In genomic region chr7:126822741-126823140, GRCm38 (mm10) we compare ENCODE assay signal across 8 mouse cellular contexts. TPM values are rescaled to one million over a fixed set of nuclear protein-coding genes. Genes with fewer than 3 reads are reported as not detected.
DNase-seq lines count a peak whose midpoint lies in the region; ATAC-seq lines count a peak whose summit lies in the region.

No protein-coding gene starts in this region.

- H3K4me3 ChIP-seq in embryonic facial prominence, embryonic 13.5 days: peak overlapping the region; percentile 36
- peak overlapping the region; percentile 75 for H3K4me3 ChIP-seq in hindbrain, embryonic 14.5 days (replicated peaks; ENCODE audit: low read length)
- H3K4me3 ChIP-seq in neural tube, embryonic 12.5 days: peak overlapping the region; percentile 59

- no peaks in the 10 kb centered on the region for H3K36me3 ChIP-seq in embryonic facial prominence, embryonic 13.5 days
- H3K36me3 ChIP-seq in hindbrain, embryonic 14.5 days (replicated peaks; ENCODE audit: control insufficient read depth, insufficient read depth): peaks cover 10% of the 10 kb centered on the region; the same call in 1 of the 2 replicates
- no peaks in the 10 kb centered on the region for H3K36me3 ChIP-seq in neural tube, embryonic 12.5 days

- peaks cover 5% of the 10 kb centered on the region; the same call in 1 of the 2 replicates for H3K4me1 ChIP-seq in embryonic facial prominence, embryonic 13.5 days
- H3K4me1 ChIP-seq in hindbrain, embryonic 14.5 days (replicated peaks; ENCODE audit: control insufficient read depth, insufficient read depth, low read length): peaks cover 29% of the 10 kb centered on the region
- peaks cover 36% of the 10 kb centered on the region for H3K4me1 ChIP-seq in neural tube, embryonic 12.5 days

- WGBS in embryonic facial prominence, embryonic 13.5 days: 10% methylated on average over 9 of the region's 9 CpGs
- WGBS in hindbrain, embryonic 14.5 days: 6% methylated on average over 9 of the region's 9 CpGs
- 13% methylated on average over 9 of the region's 9 CpGs for WGBS in neural tube, embryonic 12.5 days

- peaks cover 38% of the 10 kb centered on the region for H3K27me3 ChIP-seq in embryonic facial prominence, embryonic 13.5 days
- H3K27me3 ChIP-seq in hindbrain, embryonic 14.5 days (ENCODE audit: control insufficient read depth, insufficient read depth, low read length): no peaks in the 10 kb centered on the region
- H3K27me3 ChIP-seq in neural tube, embryonic 12.5 days (replicated peaks): peaks cover 9% of the 10 kb centered on the region; the same call in 1 of the 2 replicates

- no peaks in the 10 kb centered on the region for H3K9me3 ChIP-seq in embryonic facial prominence, embryonic 13.5 days
- no peaks in the 10 kb centered on the region for H3K9me3 ChIP-seq in hindbrain, embryonic 14.5 days (ENCODE audit: control insufficient read depth, low read length)
- no peaks in the 10 kb centered on the region for H3K9me3 ChIP-seq in neural tube, embryonic 12.5 days

- H3K27ac ChIP-seq in embryonic facial prominence, embryonic 13.5 days: no peak overlapping the region
- peak overlapping the region; percentile 94 for H3K27ac ChIP-seq in hindbrain, embryonic 14.5 days
- H3K27ac ChIP-seq in neural tube, embryonic 12.5 days: peak overlapping the region; percentile 37; the same call in 1 of the 2 replicates

- no peak for ATAC-seq in embryonic facial prominence, embryonic 13.5 days (ENCODE audit: insufficient number of reproducible peaks, insufficient read depth, low FRiP score, low TSS enrichment, low read depth)
- ATAC-seq in hindbrain, embryonic 14.5 days (ENCODE audit: low FRiP score): peak; percentile 12; the same call in 1 of the 2 replicates
- ATAC-seq in neural tube, embryonic 12.5 days (ENCODE audit: low FRiP score, low read depth): peak; percentile 27; the same call in 1 of the 2 replicates

- H3K4me2 ChIP-seq in embryonic facial prominence, embryonic 13.5 days: peak overlapping the region; percentile 59
- peak overlapping the region; percentile 52 for H3K4me2 ChIP-seq in hindbrain, embryonic 14.5 days (replicated peaks)
- H3K4me2 ChIP-seq in neural tube, embryonic 12.5 days (replicated peaks): peak overlapping the region; percentile 73

- peak; percentile 47 to 52 for DNase-seq in lung, adult 18-20 months
- no peak for DNase-seq in lung, postnatal 10 days
- peak; percentile 28 for DNase-seq in hindbrain, embryonic 14.5 days (ENCODE audit: low spot score)
- no peak for DNase-seq in frontal cortex, postnatal 25 days (ENCODE audit: low spot score in 2 of 2)
- no peak for DNase-seq in spleen, postnatal 14 days (ENCODE audit: low spot score in 2 of 2)
- no peak for DNase-seq in spleen, adult 18-20 months

- no peak overlapping the region for H3K9ac ChIP-seq in embryonic facial prominence, embryonic 13.5 days
- H3K9ac ChIP-seq in hindbrain, embryonic 14.5 days: peak overlapping the region; percentile 90
- H3K9ac ChIP-seq in neural tube, embryonic 12.5 days: peak overlapping the region; percentile 82

RNA-seq across cellular contexts. Expression of gene 4930451I11Rik, which starts 8.7 kb away (rescaled TPM):
- not detected in 2 replicates for polyA plus RNA-seq in embryonic facial prominence, embryonic 13.5 days (2015; fragmentation: Nextera tagmentation; extraction: Ambion mirVana)
- polyA plus RNA-seq in hindbrain, embryonic 14.5 days (2014; fragmentation: Nextera tagmentation; extraction: Ambion mirVana): 0.74 TPM in 1 of 2 replicates, not detected in the other
- polyA plus RNA-seq in neural tube, embryonic 12.5 days (2016; fragmentation: Nextera tagmentation; extraction: Ambion mirVana): not detected in 2 replicates

RNA-seq across cellular contexts. Expression of gene Doc2a, which starts 24.5 kb away (rescaled TPM):
- 1.6 and 1.9 TPM in 2 replicates for polyA plus RNA-seq in embryonic facial prominence, embryonic 13.5 days (2015; fragmentation: Nextera tagmentation; extraction: Ambion mirVana)
- polyA plus RNA-seq in hindbrain, embryonic 14.5 days (2014; fragmentation: Nextera tagmentation; extraction: Ambion mirVana): 16.5 and 25.7 TPM in 2 replicates
- 6.2 and 9.1 TPM in 2 replicates for polyA plus RNA-seq in neural tube, embryonic 12.5 days (2016; fragmentation: Nextera tagmentation; extraction: Ambion mirVana)

RNA-seq across cellular contexts. Expression of gene Fam57b, which starts 25.3 kb away (rescaled TPM):
- 0.45 and 0.70 TPM in 2 replicates for polyA plus RNA-seq in embryonic facial prominence, embryonic 13.5 days (2015; fragmentation: Nextera tagmentation; extraction: Ambion mirVana)
- 53.2 and 54.7 TPM in 2 replicates for polyA plus RNA-seq in hindbrain, embryonic 14.5 days (2014; fragmentation: Nextera tagmentation; extraction: Ambion mirVana)
- 21.4 and 25.8 TPM in 2 replicates for polyA plus RNA-seq in neural tube, embryonic 12.5 days (2016; fragmentation: Nextera tagmentation; extraction: Ambion mirVana)

RNA-seq across cellular contexts. Expression of gene Ppp4c, which starts 30.4 kb away (rescaled TPM):
- 300 and 311 TPM in 2 replicates for polyA plus RNA-seq in embryonic facial prominence, embryonic 13.5 days (2015; fragmentation: Nextera tagmentation; extraction: Ambion mirVana)
- 177 and 182 TPM in 2 replicates for polyA plus RNA-seq in hindbrain, embryonic 14.5 days (2014; fragmentation: Nextera tagmentation; extraction: Ambion mirVana)
- polyA plus RNA-seq in neural tube, embryonic 12.5 days (2016; fragmentation: Nextera tagmentation; extraction: Ambion mirVana): 293 and 310 TPM in 2 replicates

RNA-seq across cellular contexts. Expression of gene Hirip3, which starts 39.0 kb away (rescaled TPM):
- polyA plus RNA-seq in embryonic facial prominence, embryonic 13.5 days (2015; fragmentation: Nextera tagmentation; extraction: Ambion mirVana): 37.5 and 43.0 TPM in 2 replicates
- 10.1 and 11.1 TPM in 2 replicates for polyA plus RNA-seq in hindbrain, embryonic 14.5 days (2014; fragmentation: Nextera tagmentation; extraction: Ambion mirVana)
- polyA plus RNA-seq in neural tube, embryonic 12.5 days (2016; fragmentation: Nextera tagmentation; extraction: Ambion mirVana): 29.1 and 33.5 TPM in 2 replicates

Comparison
In these comparisons a context has a peak if more than half of its experiments do, and no peak if none do; other contexts are left out.
1. DNase-seq: peak in lung, adult 18-20 months (2 of 2) and hindbrain, embryonic 14.5 days (single experiment); none in lung, postnatal 10 days (single experiment), frontal cortex, postnatal 25 days (0 of 2), spleen, postnatal 14 days (0 of 2) and spleen, adult 18-20 months (0 of 2).
2. RNA of gene Fam57b, which starts 25.3 kb away (polyA plus RNA-seq): 53.2 to 54.7 TPM in hindbrain, embryonic 14.5 days and 21.4 to 25.8 TPM in neural tube, embryonic 12.5 days; 0.45 to 0.70 TPM in embryonic facial prominence, embryonic 13.5 days; every median in the first group is over 10 times any median in the second.
3. Peak in every context shown above with its lines, with median percentiles within 50 percentile points of each other: H3K4me2 ChIP-seq and H3K4me3 ChIP-seq.